Mouse (Mus musculus): ENCODE measurements at regions not wholly inside any gene's neighbourhood (a gene's known extent, or its start where the extent isn't known, plus 50 kb on each side); places are given as distances from the start of the nearest gene placed in this dataset.
A peak's percentile ranks its signal among the peaks of the same experiment; 100 is the strongest.

DNA sequence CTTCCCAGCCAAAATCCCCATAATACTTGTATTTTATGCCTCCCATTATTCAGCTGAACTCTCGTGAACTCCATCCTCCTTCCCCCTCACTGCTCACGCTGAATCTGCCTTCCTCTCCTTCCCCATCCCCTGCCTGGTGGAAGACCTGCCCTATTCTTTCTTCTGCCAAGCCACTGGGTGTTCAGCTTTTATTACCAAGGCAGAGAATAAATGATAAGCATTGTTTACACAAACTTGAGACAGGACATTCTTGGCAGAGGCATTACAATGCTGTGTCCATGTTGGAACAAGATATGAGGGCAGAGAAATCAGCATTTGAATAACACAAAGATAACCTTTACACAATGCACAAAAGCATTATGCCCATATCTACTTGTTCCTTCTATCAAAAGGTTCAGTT, 80.2 kb downstream of the Dhrs2 start:
- no peak for ATAC-seq (replicated peaks; ENCODE audit: low read depth, poor library complexity, severe bottlenecking)

- ATAC-seq (replicated peaks; ENCODE audit: low read depth, poor library complexity, severe bottlenecking): no peak
These were observed 91.8 kb downstream of the Dhrs2 start for GRCm38 (mm10) chr14:55313615-55314014.

DNA sequence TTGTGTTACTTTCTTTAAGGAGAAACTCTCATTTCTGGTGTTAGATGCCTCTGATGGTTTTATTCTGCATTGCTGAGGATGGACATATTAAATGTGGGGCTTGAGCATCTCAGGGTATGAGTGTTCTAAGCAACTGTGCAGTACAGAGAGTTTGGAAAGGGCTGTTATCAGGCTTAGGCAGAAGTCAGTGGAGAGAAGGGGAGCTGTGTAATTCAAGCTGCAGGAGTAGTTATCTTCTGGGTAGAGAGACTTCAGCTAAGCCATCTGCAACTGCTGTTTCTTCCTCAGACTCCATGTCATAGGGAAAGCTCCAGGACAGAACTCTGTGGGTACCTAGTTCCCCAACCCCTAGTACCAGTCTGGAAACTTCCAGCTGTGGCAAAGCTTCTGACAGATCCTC, 102.1 kb downstream of the Dhrs2 start:
- ATAC-seq (replicated peaks; ENCODE audit: low read depth, poor library complexity, severe bottlenecking): peak; percentile 68

DNA sequence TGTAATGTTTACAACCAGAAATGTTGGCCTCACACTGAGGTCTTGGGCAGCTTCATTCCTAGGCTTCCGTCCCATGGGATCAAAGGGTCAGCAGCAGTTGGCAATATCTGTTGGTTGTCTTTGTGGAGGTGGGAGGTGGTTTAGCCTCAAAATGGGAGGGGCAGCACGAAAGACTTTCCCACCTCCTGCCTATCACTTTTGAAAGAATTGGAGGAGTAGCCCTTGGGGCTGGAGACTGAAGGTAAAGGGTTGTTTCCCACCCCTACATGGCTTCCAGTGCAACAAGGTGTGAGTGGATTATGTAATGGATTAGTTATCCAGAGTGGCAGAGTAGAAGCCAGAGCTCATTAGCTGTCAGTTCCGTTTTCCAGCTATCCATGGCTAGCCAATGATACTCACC, 102.5 kb downstream of the Dhrs2 start:
- no peak for ATAC-seq (replicated peaks; ENCODE audit: low read depth, poor library complexity, severe bottlenecking)

DNA sequence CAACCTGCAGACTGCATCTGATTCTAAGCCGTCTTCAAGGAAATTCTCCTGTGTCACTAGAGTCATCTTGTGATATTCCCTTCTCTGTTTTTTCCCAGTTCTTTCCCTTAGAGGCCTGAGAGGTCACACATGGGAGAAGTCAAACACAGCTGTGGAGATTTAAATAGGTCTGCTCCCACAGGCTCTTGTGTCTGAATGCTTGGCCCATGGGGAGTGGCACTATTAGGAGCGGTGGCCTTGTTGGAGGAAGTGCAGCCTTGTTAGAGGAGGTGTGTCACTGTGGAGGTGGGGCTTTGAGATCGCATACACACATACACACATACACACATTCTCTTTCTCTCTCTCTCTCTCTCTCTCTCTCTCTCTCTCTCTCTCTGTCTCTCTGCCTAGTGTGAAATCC, 112.0 kb downstream of the Dhrs2 start:
- no peak for ATAC-seq (replicated peaks; ENCODE audit: low read depth, poor library complexity, severe bottlenecking)

DNA sequence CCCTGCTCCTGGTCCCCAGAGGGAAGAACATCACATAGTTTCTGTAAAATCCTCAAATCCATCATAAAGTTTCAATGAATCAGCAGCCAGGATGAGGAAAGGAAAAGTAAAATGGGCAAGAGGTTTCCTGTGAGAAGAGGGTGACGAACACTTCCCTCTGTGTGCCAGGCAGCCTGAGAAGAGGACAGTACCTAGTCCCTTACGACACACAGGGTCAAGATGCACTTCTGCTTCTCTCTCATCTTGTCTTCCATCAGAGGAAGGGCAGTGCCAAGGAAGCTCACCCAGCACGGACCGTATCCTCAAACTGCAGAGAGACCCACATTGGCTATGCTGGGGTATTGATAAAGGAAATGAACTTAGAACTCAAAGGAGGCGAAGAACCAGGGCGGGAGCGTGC, 112.5 kb downstream of the Dhrs2 start:
- ATAC-seq (replicated peaks; ENCODE audit: low read depth, poor library complexity, severe bottlenecking): 0 out of 2 replicates have a peak, but pooled peaks have one; percentile 36

DNA sequence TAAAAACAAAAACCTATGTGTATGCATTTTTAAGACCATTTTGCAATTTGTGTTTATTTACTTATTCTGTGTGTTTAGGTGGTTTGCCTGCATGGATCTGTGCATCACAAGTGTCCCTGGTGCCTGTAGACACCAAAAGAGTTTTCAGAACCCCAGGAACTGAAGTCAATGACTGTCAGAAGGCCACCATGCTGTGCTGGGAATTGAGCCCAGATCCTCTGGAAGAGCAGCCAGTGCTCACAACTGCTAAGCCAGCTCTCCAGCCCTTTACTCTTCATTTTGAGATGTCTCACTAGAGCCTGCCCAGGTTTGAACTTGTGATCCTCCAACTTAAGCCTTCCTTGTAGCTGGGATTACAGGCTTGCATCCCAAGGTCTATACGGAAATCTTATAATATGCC, 113.8 kb downstream of the Dhrs2 start:
- no peak for ATAC-seq (replicated peaks; ENCODE audit: low read depth, poor library complexity, severe bottlenecking)

DNA sequence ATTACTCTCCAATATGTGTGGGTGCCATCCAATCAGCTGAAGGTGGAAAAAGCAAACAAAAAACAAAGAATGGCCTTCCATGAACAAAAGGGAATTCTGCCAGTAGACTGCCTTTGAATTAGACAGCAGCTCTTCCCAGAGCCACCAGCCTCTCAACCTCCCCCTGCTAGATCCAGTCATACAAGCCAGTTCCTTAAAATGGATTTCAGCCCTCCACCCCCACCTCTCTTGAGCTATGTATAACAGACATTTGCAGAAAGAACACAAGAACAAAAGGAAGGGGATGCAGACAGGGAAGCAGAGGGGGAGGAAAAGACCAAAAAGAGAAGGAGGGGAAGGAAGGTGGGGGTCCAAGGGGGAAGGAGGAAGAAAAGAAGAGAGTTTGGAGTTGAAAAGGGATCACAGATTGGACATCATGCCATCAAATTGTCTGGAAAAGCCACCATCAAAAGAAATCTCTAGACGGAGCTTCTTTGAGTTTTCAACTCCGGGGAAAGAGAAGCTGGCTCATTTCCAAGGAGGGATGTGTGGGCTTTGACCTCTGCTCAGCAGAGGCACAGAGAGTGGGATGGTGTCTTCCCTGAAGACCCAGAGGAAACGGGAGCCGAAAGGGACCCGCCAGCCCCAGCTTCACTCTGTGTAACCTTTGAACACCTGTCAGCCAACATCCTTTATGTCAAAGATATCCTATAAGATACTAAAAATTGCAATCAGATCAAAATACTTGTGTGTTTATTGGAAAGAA, 114.8 kb downstream of the Dhrs2 start:
- ATAC-seq (replicated peaks; ENCODE audit: low read depth, poor library complexity, severe bottlenecking): no peak

DNA sequence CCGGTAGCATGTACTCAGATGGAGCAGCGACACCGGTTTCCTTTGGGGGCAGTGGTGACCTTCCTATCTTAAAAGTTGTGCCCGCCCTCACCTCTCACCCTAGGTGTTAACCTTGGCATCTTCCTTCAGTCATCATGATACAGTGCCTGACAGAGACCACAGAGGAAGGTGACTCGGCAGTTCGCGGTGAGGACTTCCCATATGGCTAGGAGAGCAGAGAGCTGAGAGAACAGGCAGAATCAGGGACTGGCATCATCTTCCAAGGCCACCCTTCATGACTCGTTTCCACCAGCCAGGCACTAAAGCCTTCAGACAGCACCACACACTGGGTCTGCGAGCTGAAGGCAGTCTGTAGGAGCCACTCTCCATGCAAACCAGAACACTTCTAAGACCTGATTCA, 116.2 kb downstream of the Dhrs2 start:
- ATAC-seq (replicated peaks; ENCODE audit: low read depth, poor library complexity, severe bottlenecking): peak; percentile 86

DNA sequence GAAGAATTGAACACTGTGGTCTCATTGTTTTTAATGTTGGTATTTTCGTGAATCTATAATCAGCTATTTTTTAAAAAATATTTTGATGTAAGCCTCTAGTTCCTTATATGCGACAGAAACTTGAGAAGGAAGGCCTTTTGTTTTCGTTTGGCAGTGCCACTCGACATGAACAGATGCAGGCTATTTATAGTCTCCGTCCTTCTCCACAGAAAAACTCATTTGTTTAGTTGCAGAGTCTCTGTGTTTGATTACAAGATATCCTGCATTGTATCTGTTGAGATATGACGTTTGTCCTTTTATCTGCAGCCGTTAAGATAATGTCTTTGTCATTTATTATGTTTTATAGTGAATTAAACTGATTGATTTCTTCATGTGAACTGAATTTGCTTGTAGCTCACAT, 116.7 kb downstream of the Dhrs2 start:
- ATAC-seq (replicated peaks; ENCODE audit: low read depth, poor library complexity, severe bottlenecking): no peak

DNA sequence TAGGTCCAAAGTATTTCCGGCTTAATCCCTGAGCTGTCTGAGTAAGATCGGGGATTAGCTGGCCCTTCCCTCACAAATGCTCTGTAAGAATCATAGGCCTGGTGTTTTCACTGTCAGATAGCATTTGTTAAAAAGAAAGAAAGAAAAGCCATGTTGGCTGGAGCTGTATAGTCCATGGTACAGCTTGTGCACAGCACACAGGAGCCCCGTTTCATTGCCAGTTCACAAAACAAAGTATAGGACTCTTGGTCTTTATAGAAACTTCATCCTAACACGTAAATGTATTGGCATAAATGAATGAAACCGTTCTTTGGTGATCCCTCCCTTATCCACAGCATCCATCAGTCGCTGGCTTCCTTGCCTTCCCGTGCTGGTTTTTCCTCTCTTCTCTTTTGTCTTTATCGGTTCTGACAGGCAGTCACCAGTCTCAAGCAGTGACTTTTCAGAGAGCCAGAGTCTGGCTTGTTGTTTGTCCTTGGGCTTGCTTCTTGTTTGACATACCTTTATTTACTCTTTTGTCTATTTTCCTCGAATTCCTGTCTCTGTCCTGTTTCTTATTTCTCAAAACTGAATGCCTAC, 117.3 kb downstream of the Dhrs2 start:
- no peak for ATAC-seq (replicated peaks; ENCODE audit: low read depth, poor library complexity, severe bottlenecking)

- ATAC-seq (replicated peaks; ENCODE audit: low read depth, poor library complexity, severe bottlenecking): no peak
These were observed 121.5 kb downstream of the Dhrs2 start for GRCm38 (mm10) chr14:55343341-55343740.

GRCm38 (mm10) chr14:55343914-55344313, 122.1 kb downstream of the Dhrs2 start:
- peak; percentile 65; the same call in 1 of the 2 replicates for ATAC-seq (replicated peaks; ENCODE audit: low read depth, poor library complexity, severe bottlenecking)

GRCm38 (mm10) chr14:55345091-55345490, 123.3 kb downstream of the Dhrs2 start:
- ATAC-seq (replicated peaks; ENCODE audit: low read depth, poor library complexity, severe bottlenecking): 0 out of 2 replicates have a peak, but pooled peaks have one; percentile 29

DNA sequence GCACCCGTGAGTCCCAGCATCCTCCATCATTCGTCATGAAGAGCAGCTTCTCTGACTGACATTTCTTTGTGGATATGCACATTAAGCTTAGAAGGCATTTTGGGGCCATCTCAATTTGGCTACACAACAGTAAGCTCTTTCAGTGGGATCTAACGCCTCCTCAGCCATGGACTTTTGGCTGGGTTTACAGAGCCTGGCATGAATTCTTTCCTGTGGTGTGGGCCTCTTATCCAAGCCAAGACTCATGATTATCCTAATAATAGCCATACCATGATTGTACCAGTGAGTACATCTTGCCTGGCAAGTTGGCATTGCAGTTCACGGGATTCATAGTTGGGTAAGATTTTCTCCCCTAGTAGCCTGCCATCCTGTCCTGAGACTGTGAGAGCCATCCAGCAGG, 126.3 kb downstream of the Dhrs2 start:
- ATAC-seq (replicated peaks; ENCODE audit: low read depth, poor library complexity, severe bottlenecking): no peak

DNA sequence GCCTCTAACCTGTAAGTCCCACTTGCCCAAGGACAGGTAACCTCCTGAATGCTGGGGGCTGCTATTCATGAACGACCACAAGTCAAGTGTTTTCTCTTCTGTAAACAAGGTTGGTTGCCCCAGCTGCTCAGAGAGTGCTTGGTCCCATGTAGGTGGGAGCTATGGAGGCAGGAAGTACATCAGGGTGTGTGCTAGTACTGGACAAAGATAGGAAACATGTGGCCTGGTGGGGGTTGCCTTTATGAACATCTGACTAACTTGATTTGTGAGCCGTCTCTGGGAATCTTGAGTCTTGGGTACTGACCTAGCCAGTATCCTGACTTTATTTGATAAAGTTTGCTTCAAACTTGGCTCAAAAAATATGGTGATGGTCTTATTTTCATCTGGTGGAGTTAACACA, 121.3 kb upstream of the Dhrs4 start:
- 0 out of 2 replicates have a peak, but pooled peaks have one; percentile 36 for ATAC-seq (replicated peaks; ENCODE audit: low read depth, poor library complexity, severe bottlenecking)

DNA sequence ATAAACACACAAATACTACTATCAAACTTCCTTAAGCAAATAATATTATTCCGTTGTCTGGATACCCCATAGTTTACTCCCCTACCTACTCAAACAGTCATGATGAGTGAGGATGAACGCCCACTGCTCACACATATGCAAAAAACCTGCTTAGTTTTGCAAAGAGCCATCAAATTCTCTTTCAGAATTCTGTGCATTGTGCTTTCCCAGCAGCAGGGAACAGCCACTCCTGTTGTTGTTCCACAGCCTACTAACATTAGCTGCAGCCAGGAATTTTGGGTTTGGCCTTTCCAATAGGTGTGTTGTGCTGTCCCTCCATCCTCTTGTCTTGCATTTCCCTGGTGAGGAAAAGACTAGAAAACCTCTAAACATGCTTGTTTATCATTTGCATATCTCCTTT, 120.1 kb upstream of the Dhrs4 start:
- ATAC-seq (replicated peaks; ENCODE audit: low read depth, poor library complexity, severe bottlenecking): no peak

DNA sequence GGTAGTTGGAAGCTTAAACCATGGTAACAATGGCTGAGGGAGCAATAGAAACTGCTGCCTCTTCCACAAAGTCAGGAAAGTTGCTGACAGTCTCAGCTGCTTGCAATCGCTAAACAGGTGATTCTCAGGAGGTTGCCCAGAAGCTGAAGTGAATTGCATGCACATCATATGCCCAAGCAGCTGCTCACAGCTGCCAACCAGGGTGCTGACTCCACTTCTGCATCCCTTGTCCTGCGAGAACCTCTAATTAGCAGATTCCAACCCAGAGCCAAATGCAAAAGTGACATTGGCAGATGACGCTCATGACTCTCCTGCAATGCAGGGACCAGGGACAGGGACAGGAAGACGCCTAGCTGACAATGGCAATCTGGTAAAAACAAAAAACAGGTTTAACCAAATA, 116.2 kb upstream of the Dhrs4 start:
- ATAC-seq (replicated peaks; ENCODE audit: low read depth, poor library complexity, severe bottlenecking): no peak

- no peak for ATAC-seq (replicated peaks; ENCODE audit: low read depth, poor library complexity, severe bottlenecking)
These were observed 115.8 kb upstream of the Dhrs4 start for GRCm38 (mm10) chr14:55362757-55363156.

- peak; percentile 95 for ATAC-seq (replicated peaks; ENCODE audit: low read depth, poor library complexity, severe bottlenecking)
These were observed 108.2 kb upstream of the Dhrs4 start for GRCm38 (mm10) chr14:55370384-55370783.

GRCm38 (mm10) chr14:55372960-55373359, 105.6 kb upstream of the Dhrs4 start:
- no peak for ATAC-seq (replicated peaks; ENCODE audit: low read depth, poor library complexity, severe bottlenecking)

GRCm38 (mm10) chr14:55386773-55387172, 91.8 kb upstream of the Dhrs4 start:
- peak; percentile 48; the same call in 1 of the 2 replicates for ATAC-seq (replicated peaks; ENCODE audit: low read depth, poor library complexity, severe bottlenecking)
